20 mouse cellular contexts compared by ENCODE assay signal in genomic region chr14:28051646-28052045, GRCm38 (mm10).
"Had no signal": no experiment of that assay in that cellular context is flagged by ENCODE, and none has a peak within 500 bp of the region (broad histone marks: within the 10 kb centered on the region; RNA-seq: fewer than 3 reads in every experiment).

No protein-coding gene starts in this region.

- H3K4me1 ChIP-seq: liver, embryonic 12.5 days; liver, embryonic 15.5 days; midbrain, embryonic 10.5 days; stomach, embryonic 15.5 days had no signal

- ATAC-seq: intestine, postnatal 0 days; liver, embryonic 12.5 days; midbrain, embryonic 13.5 days; midbrain, embryonic 16.5 days had no signal

- DNase-seq: layer of hippocampus, postnatal 36 days; lung, adult 18-20 months; lung, postnatal 10 days; lung, postnatal 36 days; retina, postnatal 1 day; right cerebral cortex, postnatal 25 days; spleen, adult 18-20 months; thymus, postnatal 36 days had no signal

- H3K4me2 ChIP-seq: liver, embryonic 12.5 days; liver, embryonic 15.5 days; lung, embryonic 15.5 days; midbrain, embryonic 13.5 days; neural tube, embryonic 13.5 days; stomach, embryonic 15.5 days had no signal

- H3K27me3 ChIP-seq: liver, embryonic 12.5 days; liver, embryonic 15.5 days; lung, embryonic 15.5 days; megakaryocyte, embryonic 14.5 days; midbrain, embryonic 13.5 days; stomach, embryonic 15.5 days had no signal

- H3K4me3 ChIP-seq: left cerebral cortex, adult 2 months; liver, embryonic 12.5 days; liver, embryonic 15.5 days; lung, embryonic 15.5 days; megakaryocyte, embryonic 14.5 days; midbrain, embryonic 10.5 days; midbrain, embryonic 13.5 days; myocyte; neural tube, embryonic 13.5 days; stomach, embryonic 15.5 days had no signal

- H3K9me3 ChIP-seq: liver, embryonic 12.5 days; liver, embryonic 15.5 days; lung, embryonic 15.5 days; midbrain, embryonic 10.5 days; midbrain, embryonic 13.5 days; neural tube, embryonic 13.5 days; stomach, embryonic 15.5 days had no signal

- H3K27ac ChIP-seq: left cerebral cortex, adult 2 months; liver, embryonic 12.5 days; liver, embryonic 15.5 days; lung, embryonic 15.5 days; midbrain, embryonic 10.5 days; midbrain, embryonic 13.5 days; neural tube, embryonic 13.5 days; stomach, embryonic 15.5 days had no signal

- H3K9ac ChIP-seq: liver, embryonic 12.5 days; liver, embryonic 15.5 days; lung, embryonic 15.5 days; midbrain, embryonic 13.5 days; neural tube, embryonic 13.5 days; stomach, embryonic 15.5 days had no signal

- H3K36me3 ChIP-seq: liver, embryonic 12.5 days; liver, embryonic 15.5 days; lung, embryonic 15.5 days; midbrain, embryonic 10.5 days; midbrain, embryonic 13.5 days; neural tube, embryonic 13.5 days; stomach, embryonic 15.5 days had no signal
